Mouse (Mus musculus) CH12.LX (cell line): ENCODE data around the gene Slc26a8.

ENCODE experiments used
- CTCF ChIP-seq, 2 experiments: IDR thresholded peaks in 1 of 2; conservative IDR thresholded peaks in 1 of 2; 2 replicates each; pipeline ENCODE4 v1.5.1; 2011 to 2012; ENCODE audit warnings: low read depth in 2 of 2, low read length in 2 of 2, improper control_type of control experiment in 1 of 2, inconsistent platforms in 1 of 2, mild to moderate bottlenecking in 1 of 2, moderate library complexity in 1 of 2
- E2F4 ChIP-seq: IDR thresholded peaks from 2 replicates; pipeline ENCODE4 v1.6.1; 2011; ENCODE audit warnings: low read depth, low read length, improper control_type of control experiment; ENCODE audit not compliant: insufficient replicate concordance
- EP300 ChIP-seq: IDR thresholded peaks from 2 replicates; pipeline ENCODE4 v1.6.1; 2011; ENCODE audit warnings: low read length, improper control_type of control experiment
- MXI1 ChIP-seq: IDR thresholded peaks from 2 replicates; pipeline ENCODE4 v1.6.1; 2011; ENCODE audit warnings: mild to moderate bottlenecking, low read depth, low read length, improper control_type of control experiment
- POLR2A ChIP-seq: IDR thresholded peaks from 2 replicates; pipeline ENCODE4 v1.6.1; 2011; ENCODE audit warnings: low read depth, mild to moderate bottlenecking, improper control_type of control experiment, low read length
- USF1 ChIP-seq: IDR thresholded peaks from 2 replicates; pipeline ENCODE4 v1.6.1; 2014; ENCODE audit warnings: low read depth, mild to moderate bottlenecking, inconsistent platforms, low read length, improper control_type of control experiment

- no peak for TF ChIP-seq CTCF (conservative IDR thresholded peaks at IDR 0.05 in 1 of 2, IDR thresholded peaks at IDR 0.05 in 1 of 2; ENCODE audit: low read depth in 2 of 2, low read length in 2 of 2)
- TF ChIP-seq POLR2A = no peak
- no peak for TF ChIP-seq E2F4
- no peak for TF ChIP-seq USF1
- no peak for TF ChIP-seq EP300
- no peak for TF ChIP-seq MXI1
These were observed 12.6 kb upstream of the Slc26a8 start for GRCm38 (mm10) chr17:28702646-28703045.
